Mouse (Mus musculus) layer of hippocampus, adult 9-10 months (tissue): ENCODE results near the gene Slc33a1.

Experiments used
- DNase-seq: peaks from one replicate; pipeline ENCODE4 v3.0.0; 2022; ENCODE audit warnings: low spot score

Gene Slc33a1

GRCm38 (mm10) chr3:63897177-63897576, 67.4 kb downstream of the Slc33a1 start:
- DNase-seq = no peak

GRCm38 (mm10) chr3:63896303-63896702, 68.3 kb downstream of the Slc33a1 start:
- no peak for DNase-seq

DNA sequence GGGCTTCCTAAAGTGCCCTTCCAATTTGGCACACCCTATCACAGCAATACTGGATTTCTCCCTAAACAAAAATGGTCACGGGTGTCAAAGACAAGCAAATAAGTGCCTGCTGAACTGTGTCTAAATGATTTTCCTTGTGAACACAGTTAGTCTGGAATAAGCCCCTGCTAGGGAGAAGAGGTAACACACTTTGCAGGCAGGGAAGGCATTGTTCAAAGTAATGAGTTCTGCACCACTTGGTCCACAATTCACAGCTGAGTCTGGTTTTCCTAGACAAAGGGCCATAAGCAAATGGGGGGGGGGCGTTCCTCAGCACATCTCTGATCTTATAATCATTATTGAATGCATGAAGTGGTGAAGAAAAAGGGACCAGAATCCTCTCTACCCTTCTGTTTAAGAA, 68.8 kb downstream of the Slc33a1 start:
- no peak for DNase-seq

DNA sequence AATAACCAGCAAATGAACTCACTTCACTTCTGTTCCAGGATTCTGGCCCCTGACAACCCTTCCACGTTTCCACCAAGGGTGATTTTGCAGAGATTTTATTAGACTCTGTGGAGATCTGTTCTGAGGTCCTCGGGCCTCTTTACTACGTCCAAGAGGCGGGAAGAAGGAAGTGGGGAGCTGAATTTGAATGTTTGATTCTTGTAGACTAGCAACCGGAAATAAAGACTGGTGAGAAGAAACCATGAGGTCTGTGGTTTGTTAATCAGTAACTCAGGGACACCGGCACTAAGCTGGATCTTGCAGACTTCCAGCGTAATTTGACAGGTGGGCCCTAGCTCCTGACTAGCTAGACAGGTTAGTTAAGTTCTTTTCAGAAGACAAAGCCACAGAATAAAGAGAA, 70.9 kb downstream of the Slc33a1 start:
- DNase-seq = no peak

DNA sequence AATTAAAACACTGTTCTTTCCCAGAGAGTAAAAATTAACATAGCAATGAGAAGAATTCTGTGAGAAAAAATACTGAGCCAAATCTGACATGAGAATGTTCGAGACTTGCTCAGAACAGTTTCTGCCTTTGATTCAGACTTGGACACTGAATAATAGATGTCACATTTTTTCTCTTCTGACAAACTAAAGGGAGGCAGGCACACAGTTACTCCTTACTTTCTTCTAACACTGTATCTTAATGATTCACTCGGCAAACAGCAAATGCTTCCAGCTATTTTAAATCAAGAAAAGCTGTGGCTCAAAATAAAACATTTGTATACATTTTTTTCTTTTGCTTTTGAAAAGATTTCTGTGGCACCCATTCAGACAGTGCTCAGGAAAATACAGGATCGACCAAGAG, 72.4 kb downstream of the Slc33a1 start:
- DNase-seq = no peak
